In the genomic region with DNA sequence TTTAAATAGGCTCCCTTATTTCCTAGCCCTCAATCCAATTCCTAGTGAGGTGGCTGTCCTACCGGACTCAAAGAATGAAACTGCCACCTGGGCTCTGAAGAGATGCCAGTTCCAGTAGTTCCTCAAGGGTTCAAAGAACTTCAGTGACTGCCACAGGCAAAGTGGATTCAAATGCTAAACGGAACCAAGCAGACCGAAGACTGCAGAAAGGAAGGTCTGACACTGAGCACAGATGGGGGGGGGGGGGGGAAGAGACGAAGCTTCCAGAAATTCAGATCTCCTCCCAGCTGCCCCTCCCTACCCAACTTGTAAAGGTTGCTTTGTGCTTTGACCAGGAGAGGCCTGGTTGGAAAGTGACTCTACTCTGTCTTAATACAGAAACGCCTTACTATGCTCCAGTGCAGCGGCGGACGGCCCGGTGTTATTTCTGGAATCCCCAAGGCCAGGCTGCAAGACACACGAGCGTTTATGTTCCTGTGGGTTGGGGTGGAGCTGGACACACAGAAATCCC, we compare ENCODE assay signal across 8 mouse cellular contexts. TPM values are rescaled to one million over a fixed set of nuclear protein-coding genes. Genes with fewer than 3 reads are reported as not detected.
DNase-seq lines count a peak whose midpoint lies in the region; ATAC-seq and TF ChIP-seq lines count a peak whose summit lies in the region.

No protein-coding gene starts in this region.

- H3K9ac ChIP-seq in liver, embryonic 11.5 days (ENCODE audit: low read depth, low read length): peak overlapping the region; percentile 76
- H3K9ac ChIP-seq in hindbrain, embryonic 12.5 days: peak overlapping the region; percentile 50
- 0 out of 2 replicates have a peak overlapping the region, but pooled peaks have one; percentile 22 for H3K9ac ChIP-seq in liver, embryonic 15.5 days

- H3K4me3 ChIP-seq in liver, embryonic 11.5 days (ENCODE audit: low read depth, low read length): peak overlapping the region; percentile 83
- peak overlapping the region; percentile 61 for H3K4me3 ChIP-seq in cortical plate, adult 2 months (ENCODE audit: insufficient read depth, low read length)
- peak overlapping the region; percentile 93; the same call in 1 of the 2 replicates for H3K4me3 ChIP-seq in hindbrain, embryonic 12.5 days
- peak overlapping the region; percentile 94 for H3K4me3 ChIP-seq in liver, embryonic 15.5 days (replicated peaks)

- no peak for ATAC-seq in liver, embryonic 11.5 days (replicated peaks; ENCODE audit: low FRiP score)
- no peak for ATAC-seq in hindbrain, embryonic 12.5 days (ENCODE audit: low FRiP score)
- ATAC-seq in liver, embryonic 15.5 days (ENCODE audit: insufficient read depth): no peak
- ATAC-seq in erythroid progenitor cell, adult 5-6 weeks (replicated peaks; ENCODE audit: low FRiP score, poor library complexity, severe bottlenecking): no peak

- peaks cover 16% of the 10 kb centered on the region for H3K4me1 ChIP-seq in liver, embryonic 11.5 days (replicated peaks; ENCODE audit: control insufficient read depth, insufficient read depth, low read length)
- peaks cover 5% of the 10 kb centered on the region; the same call in 1 of the 2 replicates for H3K4me1 ChIP-seq in cortical plate, adult 2 months (ENCODE audit: control insufficient read depth, insufficient read depth, low read length)
- peaks cover 17% of the 10 kb centered on the region for H3K4me1 ChIP-seq in hindbrain, embryonic 12.5 days
- peaks cover 51% of the 10 kb centered on the region for H3K4me1 ChIP-seq in liver, embryonic 15.5 days (replicated peaks)

- peak overlapping the region; percentile 64 for H3K4me2 ChIP-seq in liver, embryonic 11.5 days
- peak overlapping the region; percentile 49 for H3K4me2 ChIP-seq in hindbrain, embryonic 12.5 days (replicated peaks)
- H3K4me2 ChIP-seq in liver, embryonic 15.5 days: peak overlapping the region; percentile 90

- TF ChIP-seq CTCF in cortical plate, adult 2 months (IDR thresholded peaks at IDR 0.05; ENCODE audit: extremely low read depth, insufficient read depth, low read length): no peak

- no peaks in the 10 kb centered on the region for H3K27me3 ChIP-seq in liver, embryonic 11.5 days (replicated peaks; ENCODE audit: control insufficient read depth, insufficient read depth, low read length)
- H3K27me3 ChIP-seq in hindbrain, embryonic 12.5 days: no peaks in the 10 kb centered on the region
- H3K27me3 ChIP-seq in liver, embryonic 15.5 days: no peaks in the 10 kb centered on the region

- no peak for TF ChIP-seq POLR2A in cortical plate, adult 2 months (IDR thresholded peaks at IDR 0.05; ENCODE audit: extremely low read depth, insufficient read depth, low read length)

- H3K9me3 ChIP-seq in liver, embryonic 11.5 days (ENCODE audit: control insufficient read depth, low read length): no peaks in the 10 kb centered on the region
- no peaks in the 10 kb centered on the region for H3K9me3 ChIP-seq in hindbrain, embryonic 12.5 days (replicated peaks)
- no peaks in the 10 kb centered on the region for H3K9me3 ChIP-seq in liver, embryonic 15.5 days (replicated peaks)

- H3K36me3 ChIP-seq in liver, embryonic 11.5 days (ENCODE audit: control insufficient read depth, insufficient read depth, low read length): peaks cover 12% of the 10 kb centered on the region
- peaks cover 15% of the 10 kb centered on the region for H3K36me3 ChIP-seq in hindbrain, embryonic 12.5 days
- H3K36me3 ChIP-seq in liver, embryonic 15.5 days (replicated peaks): peaks cover 11% of the 10 kb centered on the region

- DNase-seq in liver, embryonic 11.5 days (ENCODE audit: low spot score): no peak
- DNase-seq in liver (no peak), ZHBTc4 (ENCODE audit: low read depth, low spot score) (peak; percentile 93)
- DNase-seq in urinary bladder, postnatal 10 days (ENCODE audit: low spot score): no peak

- 0 out of 2 replicates have a peak overlapping the region, but pooled peaks have one; percentile 14 for H3K27ac ChIP-seq in liver, embryonic 11.5 days (ENCODE audit: low read depth, low read length)
- peak overlapping the region; percentile 88 for H3K27ac ChIP-seq in cortical plate, adult 2 months (ENCODE audit: insufficient read depth, low read length)
- peak overlapping the region; percentile 80 for H3K27ac ChIP-seq in hindbrain, embryonic 12.5 days
- no peak overlapping the region for H3K27ac ChIP-seq in liver, embryonic 15.5 days (replicated peaks)

- 60% methylated on average over 11 of the region's 11 CpGs for WGBS in liver, embryonic 11.5 days
- WGBS in hindbrain, embryonic 12.5 days: 31% methylated on average over 11 of the region's 11 CpGs
- 68% methylated on average over 11 of the region's 11 CpGs for WGBS in liver, embryonic 15.5 days (ENCODE audit: insufficient replicate concordance)

RNA-seq across cellular contexts. Expression of gene Ywhaq, which starts 1.2 kb away (rescaled TPM):
- polyA plus RNA-seq in liver, embryonic 11.5 days (2014; fragmentation: Nextera tagmentation; extraction: Ambion mirVana): 521 and 564 TPM in 2 replicates
- polyA plus RNA-seq in cortical plate, adult 2 months (2012; rRNA removed): 330 and 331 TPM in 2 replicates
- polyA plus RNA-seq in hindbrain, embryonic 12.5 days (2016; fragmentation: Nextera tagmentation; extraction: Ambion mirVana): 1,102 and 1,155 TPM in 2 replicates
- 171 and 184 TPM in 2 replicates for polyA plus RNA-seq in liver, embryonic 15.5 days (2015; fragmentation: Nextera tagmentation; extraction: Ambion mirVana)
- total RNA-seq in erythroid progenitor cell, adult 5-6 weeks (2015; ENCODE audit: low replicate concordance): 105 and 127 TPM in 2 replicates
- 72.7 and 79.3 TPM in 2 replicates for total RNA-seq in erythroid progenitor cell, adult 5-6 weeks (2017; ENCODE audit: low replicate concordance)

RNA-seq across cellular contexts. Expression of gene Adam17, which starts 45.2 kb away (rescaled TPM):
- 35.6 and 40.3 TPM in 2 replicates for polyA plus RNA-seq in liver, embryonic 11.5 days (2014; fragmentation: Nextera tagmentation; extraction: Ambion mirVana)
- polyA plus RNA-seq in cortical plate, adult 2 months (2012; rRNA removed): 15.2 and 16.3 TPM in 2 replicates
- polyA plus RNA-seq in hindbrain, embryonic 12.5 days (2016; fragmentation: Nextera tagmentation; extraction: Ambion mirVana): 37.4 and 40.7 TPM in 2 replicates
- 14.3 TPM in 2 replicates for polyA plus RNA-seq in liver, embryonic 15.5 days (2015; fragmentation: Nextera tagmentation; extraction: Ambion mirVana)
- total RNA-seq in erythroid progenitor cell, adult 5-6 weeks (2015; ENCODE audit: low replicate concordance): 10.5 and 16.8 TPM in 2 replicates
- total RNA-seq in erythroid progenitor cell, adult 5-6 weeks (2017; ENCODE audit: low replicate concordance): 26.6 and 29.8 TPM in 2 replicates

Comparison
In these comparisons a context has a peak if more than half of its experiments do, and no peak if none do; other contexts are left out.
1. H3K9ac ChIP-seq: peak in every context shown above with its lines; median percentile 76 in liver, embryonic 11.5 days; 50 in hindbrain, embryonic 12.5 days; 22 in liver, embryonic 15.5 days.